Mouse (Mus musculus) adrenal gland, postnatal 14 days (tissue): ENCODE measurements around the gene Glipr2. TPM values are rescaled to one million over a fixed set of nuclear protein-coding genes. Genes with fewer than 3 reads are reported as not detected.

ENCODE experiments used
- DNase-seq: peaks from one replicate; pipeline ENCODE4 v3.0.0; 2021; ENCODE audit warnings: mixed read lengths
- total RNA-seq: library from RNA; stranded (reverse); gene quantifications from 2 replicates; pipeline ENCODE4 v1.2.3, GENCODE M21; 2021

Gene Glipr2
- total RNA-seq, 1 experiment from 2014 or later = 7.4 TPM

GRCm38 (mm10) chr4:43970393-43971330 lies 13.5 kb downstream of the Glipr2 start:
- no peak for DNase-seq

DNA sequence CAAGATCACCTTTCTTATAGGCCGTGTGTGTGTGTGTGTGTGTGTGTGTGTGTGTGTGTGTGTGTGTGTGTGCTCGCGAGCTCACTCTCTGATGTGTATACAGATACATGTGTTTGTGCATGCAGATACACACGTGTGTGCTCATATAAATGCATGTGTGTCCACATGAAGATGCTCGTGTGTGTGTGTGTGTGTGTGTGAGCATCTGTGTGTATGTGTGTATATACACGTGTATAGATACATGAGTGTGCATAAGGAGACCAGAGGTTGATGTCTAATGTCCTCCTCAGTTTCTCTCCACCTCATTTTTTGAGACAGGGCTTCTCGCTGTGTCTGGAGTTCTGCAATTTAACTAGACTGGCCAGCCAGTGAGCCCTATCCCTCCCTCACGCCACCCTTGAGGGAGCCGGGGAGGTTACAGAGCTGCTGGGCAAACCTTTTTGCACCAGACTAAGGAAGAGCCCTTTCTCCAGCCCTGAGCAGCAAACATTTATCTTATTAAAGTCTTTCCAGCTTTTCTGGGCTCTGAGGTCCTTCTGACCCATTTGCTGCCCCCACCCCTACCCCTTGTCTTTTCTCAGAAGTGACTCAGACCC lies 14.4 kb downstream of the Glipr2 start:
- no peak for DNase-seq

GRCm38 (mm10) chr4:43972137-43972591 lies 15.0 kb downstream of the Glipr2 start:
- peak; percentile 71 for DNase-seq

DNA sequence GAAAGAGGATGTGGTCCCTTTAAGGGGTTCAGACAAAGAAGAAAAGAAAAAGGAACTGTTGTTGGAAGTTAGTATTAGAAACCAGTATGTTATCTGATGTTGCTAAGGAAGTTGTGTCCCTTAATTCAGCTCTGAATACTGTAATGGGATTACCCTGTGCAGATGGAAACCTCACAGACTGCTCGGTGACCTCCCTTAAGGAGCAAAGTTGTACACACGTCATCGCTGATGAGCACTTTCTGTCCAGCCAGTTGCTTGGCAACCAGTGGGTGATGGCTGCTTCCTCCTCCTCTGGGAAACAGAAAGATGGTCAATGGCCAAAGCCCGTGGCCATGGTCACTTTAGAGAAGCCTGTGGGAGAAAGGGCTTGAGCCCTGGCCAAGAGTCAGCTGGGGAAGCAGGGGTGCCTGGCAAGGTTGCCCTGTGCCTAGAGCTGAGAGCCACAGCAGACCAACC lies 16.4 kb downstream of the Glipr2 start:
- peak; percentile 71 for DNase-seq

GRCm38 (mm10) chr4:43974914-43975616 lies 17.9 kb downstream of the Glipr2 start:
- no peak for DNase-seq

DNA sequence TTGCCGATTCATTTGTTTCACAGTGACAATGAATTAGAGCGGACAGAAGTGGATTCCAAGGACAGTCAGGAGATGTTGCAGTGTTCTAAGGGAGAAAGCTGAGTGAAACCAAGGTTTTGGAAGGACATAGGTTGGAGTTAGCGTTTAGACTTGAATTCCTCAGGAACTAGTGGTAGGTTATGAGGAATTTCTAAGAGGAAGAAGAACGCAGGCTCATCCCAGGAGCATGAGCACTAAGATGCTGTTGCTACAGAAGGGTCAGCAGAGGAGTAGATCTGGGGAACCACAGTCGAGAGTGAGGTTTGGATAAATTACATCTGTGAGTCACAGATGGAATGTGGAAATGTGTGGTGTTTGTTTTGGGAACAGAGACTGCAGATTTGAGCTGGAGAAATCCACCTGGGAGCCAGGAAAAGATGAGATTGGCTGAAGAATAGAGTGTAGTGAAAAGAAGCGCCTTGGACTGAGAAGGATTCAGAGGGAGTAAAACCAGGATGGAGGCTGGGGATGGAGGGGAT lies 19.1 kb downstream of the Glipr2 start:
- DNase-seq = no peak

DNA sequence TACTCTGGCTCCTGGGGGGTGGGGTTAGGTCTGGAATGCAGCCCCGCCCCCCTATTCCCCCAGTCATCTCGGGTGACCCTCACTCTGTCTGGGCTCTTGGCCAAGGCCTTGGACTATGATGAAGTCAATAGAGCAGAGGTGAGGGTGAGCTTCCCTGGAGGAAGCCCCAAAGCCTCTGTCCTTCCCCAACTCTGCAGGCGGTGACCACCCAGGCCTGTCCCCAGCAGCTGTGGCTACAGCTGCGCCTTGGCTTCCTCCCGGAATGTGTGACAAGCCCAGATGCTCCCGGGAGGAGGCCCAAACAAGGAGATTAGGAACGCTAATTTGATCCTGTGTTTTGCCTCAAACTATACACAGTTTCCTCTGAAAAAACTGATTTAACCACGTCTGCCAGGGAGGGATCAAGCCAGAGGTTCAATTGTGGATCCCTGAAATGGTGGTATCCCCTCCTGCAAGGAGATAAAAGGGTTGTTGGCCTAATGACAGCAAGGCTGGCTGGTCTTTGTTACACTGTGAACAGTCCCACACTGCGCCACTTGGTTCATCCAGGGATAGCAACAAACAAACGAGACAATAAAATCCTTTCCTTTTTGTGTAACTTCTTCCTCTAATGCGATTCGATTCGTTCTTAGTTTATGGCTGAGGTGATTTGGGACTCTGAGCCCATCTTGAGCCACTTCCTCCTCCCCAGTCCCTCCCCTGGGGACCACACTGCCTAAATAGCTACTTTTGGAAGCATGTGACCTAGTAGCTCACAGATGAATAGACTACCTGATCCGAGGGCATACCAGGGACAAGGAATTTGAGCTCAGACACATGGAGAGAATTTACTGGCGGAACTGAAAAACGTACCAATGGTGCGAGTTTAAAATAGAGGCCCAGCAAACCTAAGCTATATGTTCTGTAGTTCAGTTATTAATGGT lies 21.6 kb downstream of the Glipr2 start:
- DNase-seq = peak; percentile 82

GRCm38 (mm10) chr4:43979746-43980145 lies 22.5 kb downstream of the Glipr2 start:
- DNase-seq = peak; percentile 77

DNA sequence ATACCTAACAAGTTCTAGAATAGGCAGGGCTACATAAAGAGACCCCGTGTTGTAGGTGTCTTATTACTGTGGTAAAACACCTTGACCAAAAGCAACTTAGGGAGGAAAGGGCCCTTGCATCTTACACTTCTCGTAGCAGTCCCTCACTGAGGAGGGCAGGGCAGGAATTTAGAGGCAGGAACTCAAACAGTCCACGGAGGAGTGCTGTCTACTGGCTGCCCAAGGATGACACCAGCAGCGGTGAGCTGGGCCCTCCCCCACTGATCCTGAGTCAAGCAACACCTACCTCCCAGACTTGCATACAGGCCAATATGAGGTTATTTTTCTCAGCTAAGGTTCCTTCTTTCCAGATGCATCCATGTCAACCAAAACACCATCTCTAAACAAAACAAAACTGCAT lies 23.0 kb downstream of the Glipr2 start:
- no peak for DNase-seq

GRCm38 (mm10) chr4:43980846-43981245 lies 23.6 kb downstream of the Glipr2 start:
- DNase-seq = no peak

GRCm38 (mm10) chr4:43981251-43981650 lies 24.1 kb downstream of the Glipr2 start:
- no peak for DNase-seq

DNA sequence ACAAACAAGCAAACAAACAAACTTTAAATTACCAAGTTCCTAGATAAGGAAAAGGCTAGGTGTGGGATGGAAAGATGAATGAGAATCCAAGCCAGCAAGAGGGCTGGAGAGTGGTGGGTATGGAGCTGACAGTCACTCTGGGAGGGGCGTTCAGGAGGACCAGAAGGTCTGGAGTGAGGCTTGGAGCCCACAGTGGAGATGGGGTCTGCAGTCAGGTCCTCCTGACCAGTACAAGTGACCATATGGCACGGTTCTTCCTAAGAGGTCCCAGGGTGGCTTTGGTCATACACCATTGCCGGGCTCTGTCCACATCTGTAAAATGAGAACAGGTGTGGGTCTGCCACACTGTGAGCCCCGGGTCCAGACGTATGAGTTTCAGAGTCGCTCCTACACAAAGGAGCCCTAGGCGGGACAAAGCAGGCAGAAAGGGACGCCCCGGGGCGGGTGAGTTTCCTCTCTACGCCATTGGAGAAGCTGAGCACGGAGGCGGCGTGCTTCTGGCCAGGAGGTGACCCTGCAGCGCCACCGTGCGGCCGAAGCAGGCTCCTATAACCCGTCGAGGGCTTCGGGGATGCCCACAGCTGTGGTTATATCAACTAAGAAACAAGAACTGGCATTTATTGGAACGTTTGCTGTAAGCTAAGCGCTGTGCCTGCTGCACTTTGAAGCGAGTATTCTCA lies 25.0 kb downstream of the Glipr2 start:
- peak; percentile 96 for DNase-seq

- DNase-seq = no peak
Measured at GRCm38 (mm10) chr4:43983181-43983580, 26.0 kb downstream of the Glipr2 start, which contains the start of gene Ccin. Gene Ccin (plus strand): TSS chr4:43983483.

GRCm38 (mm10) chr4:43983756-43984155 lies 26.6 kb downstream of the Glipr2 start:
- DNase-seq = no peak

DNA sequence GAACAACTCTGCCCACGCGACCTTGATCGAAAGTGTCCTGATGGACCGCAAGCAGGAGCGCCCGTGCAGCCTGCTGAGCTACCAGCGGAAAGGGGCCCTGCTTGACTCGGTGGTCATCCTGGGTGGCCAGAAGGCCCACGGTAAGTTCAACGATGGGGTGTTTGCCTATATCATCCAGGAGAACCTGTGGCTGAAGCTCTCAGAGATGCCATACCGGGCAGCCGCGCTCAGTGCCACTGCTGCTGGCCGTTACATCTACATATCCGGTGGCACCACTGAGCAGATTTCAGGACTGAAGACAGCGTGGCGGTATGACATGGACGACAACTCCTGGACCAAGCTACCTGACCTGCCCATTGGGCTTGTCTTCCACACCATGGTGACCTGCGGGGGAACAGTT lies 27.1 kb downstream of the Glipr2 start:
- no peak for DNase-seq

GRCm38 (mm10) chr4:43988976-43989375 lies 31.8 kb downstream of the Glipr2 start:
- no peak for DNase-seq

DNA sequence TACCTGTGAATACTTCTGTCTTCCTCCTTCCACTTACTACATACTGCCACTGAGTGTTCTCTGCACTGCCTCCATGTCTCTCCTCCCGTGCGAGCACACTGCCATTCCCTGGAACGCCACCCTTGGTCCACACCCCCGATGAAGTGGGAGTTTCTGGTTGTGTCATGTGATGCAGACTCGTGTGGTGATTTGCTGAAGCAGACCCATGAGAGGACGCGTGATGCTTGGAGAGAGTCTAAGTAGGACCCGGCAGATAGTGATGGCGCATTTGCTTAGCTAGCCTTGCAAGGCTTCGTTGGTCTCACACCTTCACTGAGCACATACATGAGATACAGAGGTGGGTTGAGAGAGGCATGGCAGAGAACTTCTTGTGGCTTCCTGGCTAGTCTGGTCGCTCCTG lies 35.9 kb downstream of the Glipr2 start:
- DNase-seq = no peak

GRCm38 (mm10) chr4:43994342-43994741 lies 37.1 kb downstream of the Glipr2 start:
- no peak for DNase-seq

DNA sequence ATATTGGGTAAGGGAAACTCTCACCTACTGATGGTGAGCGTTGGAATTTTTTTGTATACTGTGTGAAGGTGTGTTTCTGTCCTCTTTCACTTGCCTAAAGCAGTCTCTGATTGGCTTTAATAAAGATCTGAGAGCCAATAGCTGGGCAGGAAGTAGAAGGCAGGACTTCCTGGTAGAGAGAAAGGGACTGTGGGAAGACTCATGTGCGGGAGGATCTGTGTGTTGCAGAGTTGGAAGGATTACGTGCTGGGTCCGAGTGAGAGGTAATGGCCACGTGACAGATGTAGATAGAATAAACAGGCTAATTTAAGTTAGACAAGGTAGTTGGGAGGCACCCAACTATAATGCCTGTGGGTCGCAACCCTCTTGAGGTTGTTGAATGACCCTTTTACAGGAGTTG lies 46.4 kb downstream of the Glipr2 start:
- no peak for DNase-seq

GRCm38 (mm10) chr4:44004126-44004525 lies 46.9 kb downstream of the Glipr2 start, which contains the start of gene Clta:
Gene Clta (plus strand): TSS chr4:44004452.
- DNase-seq = no peak
